Mouse (Mus musculus) megakaryocyte, embryonic 14.5 days (primary cell): ENCODE measurements at regions not wholly inside any gene's neighbourhood (a gene's known extent, or its start where the extent isn't known, plus 50 kb on each side); places are given as distances from the start of the nearest gene placed in this dataset.
"Not testable (repeated sequence)": the region's sequence is repeated elsewhere in the genome, so short reads cannot be mapped to it uniquely, and the experiment has no call there.

Experiments
- FLI1 ChIP-seq: IDR thresholded peaks from 2 replicates; pipeline ENCODE4 v1.6.1; 2012; ENCODE audit warnings: low read length, inconsistent platforms, mixed read lengths
- GATA1 ChIP-seq: IDR thresholded peaks from 3 replicates; pipeline ENCODE4 v1.6.1; 2012; ENCODE audit warnings: mixed read lengths, low read length, inconsistent platforms, borderline replicate concordance

- TF ChIP-seq GATA1, FLI1: not testable (repeated sequence)
Observed at GRCm38 (mm10) chrX:170876616-170877015, 204.2 kb downstream of the Asmt start.
